Mouse (Mus musculus): ENCODE measurements at regions not wholly inside any gene's neighbourhood (a gene's known extent, or its start where the extent isn't known, plus 50 kb on each side); places are given as distances from the start of the nearest gene placed in this dataset.
A peak's percentile ranks its signal among the peaks of the same experiment; 100 is the strongest.
"Not testable (repeated sequence)": the region's sequence is repeated elsewhere in the genome, so short reads cannot be mapped to it uniquely, and the experiment has no call there.

DNA sequence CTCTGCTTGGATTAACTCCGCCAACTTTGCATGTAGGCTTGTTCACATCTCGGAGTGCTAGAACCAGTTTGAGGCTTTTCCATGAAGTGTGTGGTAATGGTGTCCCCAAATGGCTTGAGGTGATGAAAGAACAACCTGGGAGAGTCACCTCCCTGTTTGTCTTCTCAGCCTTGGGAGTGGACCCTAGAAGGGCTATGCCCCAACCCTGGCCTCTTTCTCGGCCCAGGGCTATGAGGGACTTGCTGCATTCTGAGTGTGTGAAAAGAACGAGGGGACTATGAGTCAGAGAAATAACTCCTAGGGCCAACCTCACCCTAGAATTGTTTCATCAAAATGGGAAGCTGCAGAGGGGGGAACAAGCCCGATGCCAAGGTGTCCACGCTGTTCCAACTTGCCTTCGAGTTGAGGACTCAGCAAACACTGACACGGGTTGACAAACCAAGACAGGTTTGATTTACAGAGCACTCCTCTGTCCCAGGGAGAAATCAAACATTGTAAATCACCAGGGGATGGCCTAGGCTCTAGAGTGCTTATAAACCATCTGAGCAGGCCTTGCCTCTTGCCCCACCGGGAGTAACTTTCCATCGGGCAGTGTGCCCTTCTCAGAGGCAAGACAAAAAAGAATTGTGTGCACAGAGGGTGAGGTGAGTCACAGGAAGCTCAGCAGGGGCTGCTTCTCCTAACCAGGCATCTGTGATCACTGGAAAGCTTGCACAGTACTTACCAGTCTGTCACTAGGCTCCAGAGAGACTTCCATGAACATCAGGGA, 186.3 kb upstream of the Tmem45b start:
- DNase-seq (ENCODE audit: low spot score): no peak

GRCm38 (mm10) chr9:31649073-31649472, 184.8 kb upstream of the Tmem45b start:
- no peak for DNase-seq (ENCODE audit: low spot score)

GRCm38 (mm10) chr9:31648551-31648950, 184.3 kb upstream of the Tmem45b start:
- no peak for DNase-seq (ENCODE audit: low spot score)

GRCm38 (mm10) chr9:31645114-31645513, 180.9 kb upstream of the Tmem45b start:
- no peak for DNase-seq (ENCODE audit: low spot score)

DNA sequence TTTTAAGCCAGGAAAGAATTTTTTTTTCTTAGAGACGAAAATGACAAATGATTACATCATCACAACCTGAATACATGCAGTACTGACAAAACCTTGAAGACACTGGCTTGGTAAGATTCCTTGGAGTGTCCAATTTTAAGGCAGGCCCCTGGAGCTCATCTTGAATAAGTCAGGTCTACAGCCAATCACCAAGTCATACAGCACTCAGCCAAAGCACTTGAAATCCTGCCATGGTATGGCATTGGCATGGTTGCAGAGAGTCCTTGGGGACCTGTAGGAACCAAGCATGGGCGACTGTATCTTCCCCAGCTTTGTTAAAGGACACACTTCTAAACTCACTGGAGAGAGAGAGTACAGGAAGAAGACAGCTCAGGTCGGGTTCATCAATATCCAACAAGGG, 179.8 kb upstream of the Tmem45b start:
- DNase-seq (ENCODE audit: low spot score): no peak

- DNase-seq (ENCODE audit: low spot score): no peak
Observed at GRCm38 (mm10) chr9:31642169-31642568, 177.9 kb upstream of the Tmem45b start.

GRCm38 (mm10) chr9:31628291-31628690, 164.0 kb upstream of the Tmem45b start:
- DNase-seq (ENCODE audit: low spot score): no peak

DNA sequence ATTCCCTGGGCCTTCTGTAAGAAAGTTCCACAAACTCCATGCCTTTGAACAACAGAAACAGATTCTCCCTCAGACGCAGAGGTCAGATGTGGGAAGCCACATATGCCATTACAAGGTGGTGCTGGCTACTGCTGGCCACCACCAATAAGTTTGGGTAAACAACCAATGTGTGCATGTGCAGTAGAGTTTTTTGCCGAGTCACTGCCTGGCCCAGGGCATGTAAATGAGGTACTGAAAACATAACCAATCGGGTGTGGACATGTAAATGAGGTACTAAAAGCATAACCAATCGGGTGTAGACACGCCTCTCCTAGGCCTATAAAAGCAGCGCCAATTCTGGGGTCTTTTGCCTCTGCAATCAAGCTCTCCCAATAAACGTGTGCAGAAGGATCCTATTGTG, 157.3 kb upstream of the Tmem45b start:
- DNase-seq (ENCODE audit: low spot score): not testable (repeated sequence)

DNA sequence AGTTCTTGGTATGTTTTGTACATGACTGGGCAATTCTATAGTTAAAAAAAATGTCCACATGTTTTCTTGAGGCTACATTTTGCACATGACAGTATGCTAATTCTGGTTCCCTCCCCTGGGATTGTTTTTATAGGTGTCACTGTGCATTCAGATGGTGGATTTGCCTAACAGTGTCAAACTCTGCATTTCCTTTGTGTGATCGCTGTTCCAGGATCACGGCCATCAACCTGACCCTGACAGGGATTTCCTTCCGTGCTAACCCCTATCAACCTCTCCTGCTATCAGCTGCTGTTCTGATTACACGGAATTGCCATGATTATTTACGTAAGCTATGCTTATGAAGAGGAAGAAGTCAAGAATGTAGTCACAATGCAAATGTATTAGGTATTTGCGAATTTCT, 155.1 kb upstream of the Tmem45b start:
- no peak for DNase-seq (ENCODE audit: low spot score)

GRCm38 (mm10) chr9:31614250-31614945, 150.1 kb upstream of the Tmem45b start:
- no peak for DNase-seq (ENCODE audit: low spot score)

GRCm38 (mm10) chr9:31611036-31611695, 146.9 kb upstream of the Tmem45b start:
- no peak for DNase-seq (ENCODE audit: low spot score)

GRCm38 (mm10) chr9:31610631-31611030, 146.4 kb upstream of the Tmem45b start:
- DNase-seq (ENCODE audit: low spot score): no peak

- peak; percentile 1 for DNase-seq (ENCODE audit: low spot score)
Observed at GRCm38 (mm10) chr9:31610212-31610611, 145.9 kb upstream of the Tmem45b start.

GRCm38 (mm10) chr9:31609731-31610130, 145.5 kb upstream of the Tmem45b start:
- no peak for DNase-seq (ENCODE audit: low spot score)

DNA sequence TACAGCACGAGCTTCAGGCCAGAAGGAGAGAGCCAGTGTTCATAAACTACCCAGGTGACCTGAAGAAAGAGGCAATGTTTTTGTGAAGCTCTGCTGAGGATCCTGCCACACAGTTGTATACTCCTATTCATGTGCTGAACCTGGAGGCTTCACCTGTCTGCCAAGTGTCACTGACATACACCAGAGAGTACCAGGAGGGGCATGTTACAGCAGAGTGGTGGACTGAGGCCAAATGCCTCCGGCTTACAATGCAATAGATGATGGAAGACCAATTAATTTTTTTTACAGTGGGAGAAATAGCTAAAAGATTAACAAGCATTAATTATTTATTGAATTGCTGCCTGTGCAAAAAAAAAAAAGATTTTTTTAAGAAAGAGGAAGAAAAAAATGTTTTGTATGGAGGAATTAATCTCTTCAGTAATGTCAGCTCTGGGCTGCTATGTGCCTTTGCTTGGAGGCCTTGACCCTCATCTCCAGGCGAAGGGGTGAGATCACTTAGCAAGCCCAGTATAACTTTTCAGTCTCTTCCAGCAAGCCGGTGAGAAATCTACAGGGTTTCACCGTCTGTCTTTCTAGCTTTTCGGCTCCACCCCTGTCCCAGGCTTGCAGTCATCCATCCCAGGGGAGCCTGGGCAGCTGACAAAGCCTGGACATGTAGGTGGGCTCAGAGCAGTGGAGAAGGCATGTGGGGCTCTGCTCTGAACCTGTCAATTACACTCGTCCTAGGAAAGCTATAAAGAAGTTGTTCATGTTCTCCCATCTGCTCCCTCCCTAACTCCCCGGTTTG, 144.0 kb upstream of the Tmem45b start:
- DNase-seq (ENCODE audit: low spot score): no peak

DNA sequence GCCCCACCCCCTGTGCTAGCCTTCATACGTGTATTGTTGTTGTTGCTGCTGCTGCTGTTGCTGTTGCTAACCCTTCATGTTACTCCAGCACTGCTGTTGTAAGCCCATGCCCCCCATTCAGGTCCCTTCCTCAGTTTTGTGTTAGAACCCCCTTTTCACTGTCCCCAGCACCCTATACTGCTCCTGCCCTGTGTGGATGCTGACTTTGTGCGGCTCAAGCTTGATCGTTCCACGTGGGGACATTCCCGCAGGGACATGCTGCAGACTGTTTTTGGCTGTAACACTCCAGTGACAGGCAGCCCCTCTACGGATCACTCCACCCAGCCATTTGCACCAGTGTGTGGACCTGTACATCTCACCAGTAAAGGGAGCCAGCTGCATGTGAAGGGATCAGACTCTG, 142.7 kb upstream of the Tmem45b start:
- DNase-seq (ENCODE audit: low spot score): no peak

GRCm38 (mm10) chr9:31604497-31605090, 140.3 kb upstream of the Tmem45b start:
- DNase-seq (ENCODE audit: low spot score): no peak

DNA sequence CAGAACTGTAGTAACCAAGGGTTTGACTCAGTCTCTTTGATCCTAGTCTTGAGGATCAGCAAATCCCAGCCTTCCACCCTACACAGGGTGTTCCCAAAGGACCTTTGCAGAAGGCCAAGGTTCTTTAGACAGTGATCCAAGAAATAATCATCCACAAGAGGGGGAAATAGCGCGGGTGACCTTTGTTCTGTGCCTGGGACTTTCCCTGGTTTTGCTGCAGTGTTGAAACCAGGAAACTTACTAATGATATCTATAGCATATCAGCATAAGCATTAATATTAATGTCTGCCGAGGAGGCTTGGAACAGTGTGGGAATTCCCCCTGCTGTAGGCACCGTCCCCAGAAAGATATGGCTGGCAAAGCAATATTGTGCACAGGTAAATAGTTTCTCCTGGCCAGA, 138.4 kb upstream of the Tmem45b start:
- DNase-seq (ENCODE audit: low spot score): no peak

DNA sequence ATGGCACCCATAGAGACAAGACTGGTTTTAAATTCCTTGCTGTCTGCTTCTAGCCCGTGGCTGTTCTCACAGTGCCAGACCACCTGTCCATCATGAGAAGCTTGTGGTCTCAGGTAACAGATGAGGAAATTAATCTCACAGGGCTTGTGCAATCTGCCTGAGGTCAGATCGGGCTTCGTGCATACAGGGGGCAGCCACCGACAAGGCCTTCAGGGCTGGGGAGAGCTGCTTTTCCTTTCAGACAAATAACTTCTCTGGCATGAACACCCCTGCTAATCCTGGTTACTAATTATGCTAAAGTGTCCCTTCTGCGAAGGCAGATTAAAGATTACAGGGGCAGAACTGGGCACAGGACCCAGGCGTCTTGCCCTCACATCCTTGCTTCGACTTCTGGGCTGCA, 130.8 kb upstream of the Tmem45b start:
- no peak for DNase-seq (ENCODE audit: low spot score)

DNA sequence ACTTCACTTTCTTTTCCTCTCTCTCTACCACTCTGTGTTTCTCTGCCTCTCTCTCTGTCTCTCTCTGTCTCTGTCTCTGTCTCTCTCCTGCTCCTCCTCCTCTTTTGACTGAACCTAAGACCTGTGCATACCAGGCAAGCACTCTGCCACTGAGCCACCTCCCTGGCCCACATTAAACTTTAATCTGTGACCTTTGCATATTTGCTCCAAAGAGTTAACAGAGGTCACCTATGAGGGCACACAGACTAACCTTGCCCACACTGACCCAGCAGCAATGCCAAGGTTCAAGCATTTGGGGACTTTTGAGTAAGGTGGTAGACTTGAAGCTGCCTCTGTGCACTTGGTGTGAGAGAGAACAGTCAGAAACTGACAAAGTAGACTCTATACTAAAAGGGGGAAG, 123.4 kb upstream of the Tmem45b start:
- DNase-seq (ENCODE audit: low spot score): no peak

DNA sequence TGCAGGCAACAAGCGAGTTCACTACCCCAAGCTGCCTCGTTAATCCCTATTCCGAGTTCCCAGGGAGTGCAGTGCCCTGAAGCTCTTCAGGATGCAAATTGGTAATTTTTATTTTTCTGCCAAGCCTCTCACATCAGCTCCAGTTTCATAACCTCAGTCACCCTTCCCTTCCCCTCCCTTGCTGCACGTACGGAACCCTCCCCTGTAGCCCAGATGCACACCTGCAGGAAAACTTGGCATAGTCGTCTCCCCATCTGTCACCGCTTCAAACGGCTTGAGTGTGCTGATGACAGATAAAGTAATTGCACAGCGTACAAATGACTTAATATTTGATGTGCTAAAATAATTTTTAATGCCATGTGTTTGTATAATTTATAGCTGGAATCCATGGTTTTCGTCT, 119.7 kb upstream of the Tmem45b start:
- no peak for DNase-seq (ENCODE audit: low spot score)

- DNase-seq (ENCODE audit: low spot score): no peak
Observed at GRCm38 (mm10) chr9:31582947-31583346, 118.7 kb upstream of the Tmem45b start.
